Mouse (Mus musculus): ENCODE results near the gene Zfp444. TPM values are rescaled to one million over a fixed set of nuclear protein-coding genes. Genes with fewer than 3 reads are reported as not detected.
"Not testable (repeated sequence)": the region's sequence is repeated elsewhere in the genome, so short reads cannot be mapped to it uniquely, and the experiment has no call there.

The Zfp444 gene
- polyA plus RNA-seq, 1 experiment from 2014 or later = 26.0 TPM

DNA sequence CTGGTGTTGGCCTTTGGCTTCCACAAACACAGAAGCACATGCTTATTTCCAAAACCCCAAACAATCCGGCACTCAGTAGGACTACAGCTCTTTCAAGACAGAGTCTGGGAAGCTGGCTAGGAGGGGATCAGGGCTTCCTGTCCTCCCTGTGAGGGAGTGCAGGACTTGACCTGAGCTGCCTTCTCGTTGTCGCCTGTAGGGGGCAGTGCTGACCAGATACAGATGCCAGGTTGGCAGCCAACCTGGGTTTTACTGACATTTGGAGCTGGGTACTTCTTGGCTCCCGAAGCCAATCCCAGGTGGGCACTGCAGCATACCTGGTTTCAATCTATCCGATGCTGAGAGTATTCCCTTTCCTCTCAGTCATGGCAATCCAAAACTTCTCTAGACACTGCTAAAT, 41.1 kb downstream of the Zfp444 start:
- H3K9me3 ChIP-seq (ENCODE audit: low read length) = no peaks in the 10 kb centered on the region
- no peak for ATAC-seq
- H3K36me3 ChIP-seq (replicated peaks; ENCODE audit: insufficient read depth, low read length) = no peaks in the 10 kb centered on the region
- H3K9ac ChIP-seq (replicated peaks) = no peak overlapping the region
- no peak overlapping the region for H3K4me3 ChIP-seq (ENCODE audit: low read depth, low read length)
- H3K4me2 ChIP-seq (ENCODE audit: low read depth, low read length) = no peak overlapping the region
- peak; percentile 50 for TF ChIP-seq CTCF (IDR thresholded peaks at IDR 0.05; ENCODE audit: low read depth)
- no peak for TF ChIP-seq EP300 (IDR thresholded peaks at IDR 0.05; ENCODE audit: low read depth)
- H3K4me1 ChIP-seq (ENCODE audit: insufficient read depth) = no peaks in the 10 kb centered on the region
- no peak overlapping the region for H3K27ac ChIP-seq (ENCODE audit: low read depth)
- WGBS (ENCODE audit: insufficient replicate concordance) = 36% methylated on average over 5 of the region's 5 CpGs
- peak; percentile 24 for DNase-seq
- no peaks in the 10 kb centered on the region for H3K27me3 ChIP-seq (ENCODE audit: insufficient read depth, low read length)

DNA sequence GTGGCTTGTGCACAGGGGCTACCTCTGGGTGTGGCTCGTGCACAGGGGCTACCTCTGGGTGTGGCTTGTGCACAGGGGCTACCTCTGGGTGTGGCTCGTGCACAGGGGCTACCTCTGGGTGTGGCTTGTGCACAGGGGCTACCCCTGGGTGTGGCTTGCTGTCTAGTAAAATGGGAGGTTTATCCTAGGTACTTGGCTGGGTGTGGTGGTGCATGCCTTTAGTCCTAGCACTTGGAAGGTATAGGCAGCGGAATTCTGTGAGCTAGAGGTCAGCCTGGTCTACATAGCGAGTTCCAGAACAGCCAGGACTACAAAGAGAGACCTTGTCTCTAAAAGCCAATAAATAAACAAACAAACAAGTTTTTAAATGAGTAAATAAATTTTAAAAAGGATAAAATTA, 42.7 kb downstream of the Zfp444 start:
- not testable (repeated sequence) for H3K4me2 ChIP-seq (ENCODE audit: low read depth, low read length); ATAC-seq; H3K27ac ChIP-seq (ENCODE audit: low read depth); H3K9me3 ChIP-seq (ENCODE audit: low read length); H3K36me3 ChIP-seq (replicated peaks; ENCODE audit: insufficient read depth, low read length); DNase-seq; H3K4me1 ChIP-seq (ENCODE audit: insufficient read depth); H3K9ac ChIP-seq (replicated peaks); H3K27me3 ChIP-seq (ENCODE audit: insufficient read depth, low read length); H3K4me3 ChIP-seq (ENCODE audit: low read depth, low read length)
- 72% methylated on average over 3 of the region's 4 CpGs for WGBS (ENCODE audit: insufficient replicate concordance)

DNA sequence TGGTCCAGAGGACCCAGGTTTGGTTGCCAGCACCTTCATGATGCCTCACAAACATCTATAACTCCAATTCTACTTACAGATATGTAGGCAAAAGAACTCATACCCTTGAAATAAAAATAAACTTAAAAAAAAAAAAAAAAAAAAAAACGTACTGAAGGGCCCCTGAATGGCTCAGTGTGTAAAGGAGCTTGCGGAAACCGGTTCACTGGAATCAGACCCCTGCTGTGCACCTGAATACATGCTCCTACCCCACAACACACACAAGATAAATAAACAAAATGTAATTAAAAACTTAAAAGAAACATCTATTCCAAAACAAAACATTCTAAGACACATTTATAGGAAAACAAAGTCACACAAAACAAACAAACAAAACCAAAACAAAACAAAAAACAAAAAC, 48.1 kb downstream of the Zfp444 start:
- no peaks in the 10 kb centered on the region for H3K9me3 ChIP-seq (ENCODE audit: low read length)
- no peaks in the 10 kb centered on the region for H3K4me1 ChIP-seq (ENCODE audit: insufficient read depth)
- no peak overlapping the region for H3K4me2 ChIP-seq (ENCODE audit: low read depth, low read length)
- H3K27ac ChIP-seq (ENCODE audit: low read depth) = no peak overlapping the region
- DNase-seq (no peak), ATAC-seq (no peak)
- H3K4me3 ChIP-seq (ENCODE audit: low read depth, low read length) = no peak overlapping the region
- no peak overlapping the region for H3K9ac ChIP-seq (replicated peaks)
- TF ChIP-seq CTCF (IDR thresholded peaks at IDR 0.05; ENCODE audit: low read depth) (no peak), EP300 (IDR thresholded peaks at IDR 0.05; ENCODE audit: low read depth) (no peak)
- no peaks in the 10 kb centered on the region for H3K27me3 ChIP-seq (ENCODE audit: insufficient read depth, low read length)
- H3K36me3 ChIP-seq (replicated peaks; ENCODE audit: insufficient read depth, low read length) = no peaks in the 10 kb centered on the region
- WGBS (ENCODE audit: insufficient replicate concordance) = 43% methylated on average over 3 of the region's 3 CpGs

DNA sequence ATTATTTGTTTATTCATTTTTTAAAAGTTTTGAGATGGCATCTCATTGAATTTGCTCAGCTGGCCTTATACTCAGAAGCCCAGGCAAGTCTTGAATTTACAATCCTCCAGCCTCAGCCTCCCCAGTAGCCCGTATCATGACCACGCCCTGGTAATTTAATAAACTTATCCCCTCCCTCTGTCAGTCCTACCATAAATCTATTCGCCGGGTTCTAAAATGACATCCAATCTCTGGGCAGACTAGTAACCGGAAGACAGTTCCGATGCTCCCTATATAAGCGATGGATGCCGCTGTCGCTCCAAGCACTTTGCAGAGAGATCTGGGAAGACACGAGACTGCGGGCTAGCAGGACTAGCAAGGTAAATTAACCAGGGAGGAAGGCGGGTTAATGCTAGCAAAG, 50.0 kb downstream of the Zfp444 start, which contains the start of gene Zscan5b:
TSS of gene Zscan5b (plus strand) at position 301 of the 400 bp plus-strand sequence.
- no peaks in the 10 kb centered on the region for H3K9me3 ChIP-seq (ENCODE audit: low read length)
- ATAC-seq = no peak
- DNase-seq = no peak
- no peak within 1 kb of the TSS for H3K9ac ChIP-seq (replicated peaks)
- H3K27ac ChIP-seq (ENCODE audit: low read depth) = no peak within 1 kb of the TSS
- no peak within 1 kb of the TSS for H3K4me2 ChIP-seq (ENCODE audit: low read depth, low read length)
- TF ChIP-seq EP300 (IDR thresholded peaks at IDR 0.05; ENCODE audit: low read depth) (no peak), CTCF (IDR thresholded peaks at IDR 0.05; ENCODE audit: low read depth) (no peak)
- no peaks in the 10 kb centered on the region for H3K36me3 ChIP-seq (replicated peaks; ENCODE audit: insufficient read depth, low read length)
- no peaks in the 10 kb centered on the region for H3K27me3 ChIP-seq (ENCODE audit: insufficient read depth, low read length)
- H3K4me1 ChIP-seq (ENCODE audit: insufficient read depth) = no peaks in the 10 kb centered on the region
- 82% methylated on average over 12 of the region's 12 CpGs for WGBS (ENCODE audit: insufficient replicate concordance)
- H3K4me3 ChIP-seq (ENCODE audit: low read depth, low read length) = no peak within 1 kb of the TSS

- not testable (repeated sequence) for H3K27me3 ChIP-seq (ENCODE audit: insufficient read depth, low read length); H3K9ac ChIP-seq (replicated peaks); H3K9me3 ChIP-seq (ENCODE audit: low read length); DNase-seq; H3K27ac ChIP-seq (ENCODE audit: low read depth); H3K4me1 ChIP-seq (ENCODE audit: insufficient read depth); H3K4me3 ChIP-seq (ENCODE audit: low read depth, low read length); H3K4me2 ChIP-seq (ENCODE audit: low read depth, low read length); ATAC-seq; H3K36me3 ChIP-seq (replicated peaks; ENCODE audit: insufficient read depth, low read length)
- WGBS (ENCODE audit: insufficient replicate concordance) = 53% methylated on average over 8 of the region's 8 CpGs
Observed at GRCm38 (mm10) chr7:6228491-6228890, 56.5 kb downstream of the Zfp444 start.

- no peaks in the 10 kb centered on the region for H3K4me1 ChIP-seq (ENCODE audit: insufficient read depth)
- no peak for ATAC-seq
- H3K9me3 ChIP-seq (ENCODE audit: low read length) = no peaks in the 10 kb centered on the region
- no peak overlapping the region for H3K4me3 ChIP-seq (ENCODE audit: low read depth, low read length)
- DNase-seq = no peak
- H3K4me2 ChIP-seq (ENCODE audit: low read depth, low read length) = no peak overlapping the region
- no peaks in the 10 kb centered on the region for H3K27me3 ChIP-seq (ENCODE audit: insufficient read depth, low read length)
- 47% methylated on average over 11 of the region's 11 CpGs for WGBS (ENCODE audit: insufficient replicate concordance)
- H3K36me3 ChIP-seq (replicated peaks; ENCODE audit: insufficient read depth, low read length) = no peaks in the 10 kb centered on the region
- TF ChIP-seq CTCF (IDR thresholded peaks at IDR 0.05; ENCODE audit: low read depth) = no peak
- TF ChIP-seq EP300 (IDR thresholded peaks at IDR 0.05; ENCODE audit: low read depth) = no peak
- no peak overlapping the region for H3K9ac ChIP-seq (replicated peaks)
- H3K27ac ChIP-seq (ENCODE audit: low read depth) = no peak overlapping the region
Observed at GRCm38 (mm10) chr7:6239787-6240186, 67.8 kb downstream of the Zfp444 start.

DNA sequence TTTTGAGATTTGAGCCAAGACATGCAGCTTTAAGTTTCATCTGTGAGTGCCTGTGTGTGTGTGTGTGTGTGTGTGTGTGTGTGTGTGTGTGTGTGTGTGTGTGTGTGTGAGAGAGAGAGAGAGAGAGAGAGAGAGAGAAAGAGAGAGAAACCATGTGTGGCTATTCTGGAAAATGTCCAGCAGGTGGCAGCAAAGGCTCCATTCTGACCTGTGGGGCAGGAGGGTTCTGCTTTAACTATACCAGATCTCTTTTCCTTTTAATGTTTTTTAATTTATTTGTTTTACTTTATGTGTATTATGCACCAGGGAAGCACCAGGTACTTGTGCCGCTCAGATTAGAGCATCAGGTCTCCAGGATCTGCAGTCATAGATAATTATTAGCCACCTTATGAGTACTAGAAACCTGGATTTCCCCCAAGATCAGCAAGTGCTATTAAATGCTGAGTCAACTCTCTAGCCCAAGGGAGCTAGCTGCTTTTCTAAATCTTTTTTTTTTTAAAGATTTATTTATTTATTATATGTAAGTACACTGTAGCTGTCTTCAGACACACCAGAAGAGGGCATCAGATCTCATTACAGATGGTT, 68.9 kb downstream of the Zfp444 start:
- not testable (repeated sequence) for H3K27me3 ChIP-seq (ENCODE audit: insufficient read depth, low read length); ATAC-seq; H3K36me3 ChIP-seq (replicated peaks; ENCODE audit: insufficient read depth, low read length); H3K4me1 ChIP-seq (ENCODE audit: insufficient read depth); H3K27ac ChIP-seq (ENCODE audit: low read depth); H3K4me3 ChIP-seq (ENCODE audit: low read depth, low read length); H3K4me2 ChIP-seq (ENCODE audit: low read depth, low read length); H3K9me3 ChIP-seq (ENCODE audit: low read length); H3K9ac ChIP-seq (replicated peaks)
- peak; percentile 71 for TF ChIP-seq CTCF (IDR thresholded peaks at IDR 0.05; ENCODE audit: low read depth)
- DNase-seq = peak; percentile 54
- 3% methylated on average over 1 of the region's 1 CpGs for WGBS (ENCODE audit: insufficient replicate concordance)

Other genes starting within 250 kb of the Zfp444 start
- not detected in 2 replicates for gene Vmn1r65, start 161.2 kb upstream of the Zfp444 start, polyA plus RNA-seq (2015; fragmentation: Nextera tagmentation; extraction: Ambion mirVana)
- gene Nlrp4c, start 127.1 kb upstream of the Zfp444 start, polyA plus RNA-seq (2015; fragmentation: Nextera tagmentation; extraction: Ambion mirVana) = not detected in 2 replicates
- gene Zfp787, start 16.2 kb upstream of the Zfp444 start, polyA plus RNA-seq (2015; fragmentation: Nextera tagmentation; extraction: Ambion mirVana) = 38.1 and 39.5 TPM in 2 replicates
- gene Galp, start 24.9 kb downstream of the Zfp444 start, polyA plus RNA-seq (2015; fragmentation: Nextera tagmentation; extraction: Ambion mirVana) = not detected in 2 replicates
- gene Zscan5b, start 50.1 kb downstream of the Zfp444 start, polyA plus RNA-seq (2015; fragmentation: Nextera tagmentation; extraction: Ambion mirVana) = not detected in 2 replicates
- gene Epp13, start 80.5 kb downstream of the Zfp444 start, polyA plus RNA-seq (2015; fragmentation: Nextera tagmentation; extraction: Ambion mirVana) = not detected in 2 replicates
- gene Zfp667, start 114.4 kb downstream of the Zfp444 start, polyA plus RNA-seq (2015; fragmentation: Nextera tagmentation; extraction: Ambion mirVana) = 1.1 and 1.4 TPM in 2 replicates
- gene Zfp583, start 159.1 kb downstream of the Zfp444 start, polyA plus RNA-seq (2015; fragmentation: Nextera tagmentation; extraction: Ambion mirVana) = 0.36 and 0.41 TPM in 2 replicates
- 0.06 TPM in 1 of 2 replicates, not detected in the other for gene Gm3854, start 171.5 kb downstream of the Zfp444 start, polyA plus RNA-seq (2015; fragmentation: Nextera tagmentation; extraction: Ambion mirVana)
- 0.25 and 0.46 TPM in 2 replicates for gene Zfp78, start 191.1 kb downstream of the Zfp444 start, polyA plus RNA-seq (2015; fragmentation: Nextera tagmentation; extraction: Ambion mirVana)
- 0.75 and 0.86 TPM in 2 replicates for gene Zfp28, start 211.1 kb downstream of the Zfp444 start, polyA plus RNA-seq (2015; fragmentation: Nextera tagmentation; extraction: Ambion mirVana)
- gene Smim17, start 226.5 kb downstream of the Zfp444 start, polyA plus RNA-seq (2015; fragmentation: Nextera tagmentation; extraction: Ambion mirVana) = not detected in 2 replicates
- not detected in 2 replicates for gene Gm20715, start 238.1 kb downstream of the Zfp444 start, polyA plus RNA-seq (2015; fragmentation: Nextera tagmentation; extraction: Ambion mirVana)

All from liver, postnatal 0 days (tissue).